Mouse (Mus musculus) cerebellum, adult (tissue): ENCODE measurements at regions not wholly inside any gene's neighbourhood (a gene's known extent, or its start where the extent isn't known, plus 50 kb on each side); places are given as distances from the start of the nearest gene placed in this dataset.
"Not testable (repeated sequence)": the region's sequence is repeated elsewhere in the genome, so short reads cannot be mapped to it uniquely, and the experiment has no call there.

Source experiments
- ATAC-seq: cut with Nextera tagmentation; 2 replicates; pipeline ENCODE4 v1.9.2; 2017; ENCODE audit warnings: mild to moderate bottlenecking, moderate library complexity, mixed read lengths; ENCODE audit not compliant: insufficient number of reproducible peaks, low FRiP score, low TSS enrichment

GRCm38 (mm10) chr9:78769168-78769567, 153.8 kb downstream of the Cd109 start:
- no peak for ATAC-seq

- no peak for ATAC-seq
Observed at GRCm38 (mm10) chr9:78773936-78774335, 158.6 kb downstream of the Cd109 start.

DNA sequence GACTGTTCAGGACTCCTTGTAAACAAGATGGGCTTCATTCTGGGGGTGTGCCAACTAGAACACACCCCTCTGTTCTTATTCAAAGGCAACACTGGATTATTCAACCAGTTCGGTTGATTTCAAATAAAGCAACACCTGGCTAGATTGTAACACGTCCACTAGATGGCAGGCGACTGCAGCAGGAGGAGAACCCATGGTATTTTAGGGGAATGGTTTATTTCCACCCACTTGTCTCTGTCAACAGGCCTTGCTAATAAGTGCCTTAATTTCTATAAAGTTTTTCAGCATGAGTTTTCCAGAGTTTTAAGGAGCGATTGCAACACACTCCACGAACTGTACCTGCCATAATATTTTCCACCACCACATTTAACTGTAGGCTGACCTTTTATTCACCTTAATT, 160.1 kb downstream of the Cd109 start:
- ATAC-seq, result no peak

DNA sequence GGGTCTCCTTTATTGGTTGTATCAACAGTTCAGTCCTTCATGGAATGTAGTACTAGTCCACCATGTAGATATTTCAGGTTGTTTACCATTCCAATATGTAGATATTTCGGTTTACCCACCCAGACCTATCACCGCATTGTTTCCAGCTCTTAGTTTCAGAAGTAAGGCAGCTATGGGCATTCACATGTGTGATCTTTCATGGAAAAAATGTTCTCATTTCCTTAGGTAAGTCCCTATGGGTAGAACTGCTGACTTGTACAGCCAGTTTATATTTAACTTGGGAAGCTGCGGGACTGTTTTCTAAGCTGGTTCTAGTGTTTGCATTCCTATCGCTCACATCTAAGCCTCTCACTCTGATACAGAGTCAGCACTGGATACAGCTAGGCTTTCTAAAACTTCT, 165.2 kb downstream of the Cd109 start:
- no peak for ATAC-seq

- no peak for ATAC-seq
Observed at GRCm38 (mm10) chr9:78782297-78782696, 167.0 kb downstream of the Cd109 start.

- no peak for ATAC-seq
Observed at GRCm38 (mm10) chr9:78782860-78783259, 167.5 kb downstream of the Cd109 start.

DNA sequence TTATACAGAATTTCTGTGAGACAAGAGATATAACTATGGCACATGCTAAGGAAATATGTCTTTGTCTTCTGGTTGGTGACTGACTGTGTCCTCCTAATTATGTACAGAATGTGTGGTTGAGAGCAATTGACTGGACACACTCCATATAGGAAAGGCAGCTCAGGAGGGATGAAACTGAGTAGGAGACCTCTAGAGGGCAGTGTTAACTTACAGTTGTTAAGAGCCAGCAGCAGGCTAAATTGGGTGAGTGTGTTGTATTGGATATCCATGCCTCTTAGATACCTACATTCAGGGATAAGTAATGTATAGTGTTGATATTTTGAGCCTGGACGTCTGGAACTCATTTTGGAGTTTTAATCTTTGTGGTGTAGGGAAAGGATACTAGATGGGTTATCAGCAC, 172.5 kb downstream of the Cd109 start:
- ATAC-seq, result peak; percentile 72

DNA sequence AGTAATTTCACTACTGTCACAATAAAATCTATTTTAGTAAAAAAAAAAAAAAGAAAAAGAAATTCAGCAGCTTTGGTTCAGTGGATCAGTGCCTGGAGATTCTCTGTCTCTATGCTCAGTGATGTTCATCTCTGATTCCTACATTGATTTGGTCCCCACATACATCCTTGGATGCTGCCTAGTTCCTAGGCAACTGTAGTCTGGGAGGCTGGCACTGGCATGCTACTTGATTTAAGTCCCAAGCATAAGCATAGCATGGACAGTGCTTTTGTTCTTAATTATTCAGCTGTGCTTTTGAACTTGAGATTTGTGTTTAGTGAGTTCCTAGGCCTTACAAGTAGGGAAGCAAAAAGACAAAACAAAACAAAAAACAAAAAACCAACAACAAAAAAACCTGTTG, 174.4 kb downstream of the Cd109 start:
- no peak for ATAC-seq

DNA sequence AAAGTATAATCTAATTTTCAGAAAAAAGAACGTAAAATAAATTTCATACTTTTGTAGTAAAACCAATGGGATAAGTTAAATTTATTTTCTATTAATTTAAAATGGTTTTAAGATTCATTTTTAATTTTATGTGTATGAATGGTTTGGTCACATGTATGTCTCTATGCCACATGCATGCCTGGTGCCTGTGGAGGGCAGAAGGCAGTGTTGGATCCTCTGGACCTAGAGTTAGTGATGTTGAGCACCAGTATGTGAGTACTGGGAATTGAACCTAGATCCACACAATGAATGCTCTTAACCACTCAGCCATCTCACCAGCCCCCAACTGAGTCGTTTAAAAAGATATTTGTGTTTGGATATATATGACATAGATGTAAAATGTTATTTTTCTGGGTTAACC, 174.8 kb downstream of the Cd109 start:
- ATAC-seq, result no peak

- no peak for ATAC-seq
Observed at GRCm38 (mm10) chr9:78795801-78796200, 180.5 kb downstream of the Cd109 start.

DNA sequence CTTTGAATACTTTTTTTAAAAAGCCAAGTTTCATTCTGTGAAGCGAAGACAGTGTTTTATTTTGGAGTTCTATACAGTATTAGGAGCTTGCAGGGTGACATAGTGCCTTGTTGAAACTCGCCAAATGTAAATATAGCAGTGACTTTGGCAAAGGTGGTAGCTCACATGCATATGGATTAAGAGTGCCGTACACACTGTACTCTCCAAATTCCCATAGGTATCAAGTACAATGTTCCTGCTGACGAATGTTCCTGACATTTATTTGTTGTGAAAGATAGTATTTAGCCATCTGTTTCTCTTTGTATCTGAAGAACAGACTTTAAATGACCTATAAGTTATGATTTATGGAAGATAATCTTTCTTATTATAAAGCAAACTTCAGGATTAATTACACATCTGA, 201.9 kb downstream of the Cd109 start:
- ATAC-seq, result no peak

- ATAC-seq, result peak; percentile 89
Observed at GRCm38 (mm10) chr9:78821554-78822212, 206.3 kb downstream of the Cd109 start.

DNA sequence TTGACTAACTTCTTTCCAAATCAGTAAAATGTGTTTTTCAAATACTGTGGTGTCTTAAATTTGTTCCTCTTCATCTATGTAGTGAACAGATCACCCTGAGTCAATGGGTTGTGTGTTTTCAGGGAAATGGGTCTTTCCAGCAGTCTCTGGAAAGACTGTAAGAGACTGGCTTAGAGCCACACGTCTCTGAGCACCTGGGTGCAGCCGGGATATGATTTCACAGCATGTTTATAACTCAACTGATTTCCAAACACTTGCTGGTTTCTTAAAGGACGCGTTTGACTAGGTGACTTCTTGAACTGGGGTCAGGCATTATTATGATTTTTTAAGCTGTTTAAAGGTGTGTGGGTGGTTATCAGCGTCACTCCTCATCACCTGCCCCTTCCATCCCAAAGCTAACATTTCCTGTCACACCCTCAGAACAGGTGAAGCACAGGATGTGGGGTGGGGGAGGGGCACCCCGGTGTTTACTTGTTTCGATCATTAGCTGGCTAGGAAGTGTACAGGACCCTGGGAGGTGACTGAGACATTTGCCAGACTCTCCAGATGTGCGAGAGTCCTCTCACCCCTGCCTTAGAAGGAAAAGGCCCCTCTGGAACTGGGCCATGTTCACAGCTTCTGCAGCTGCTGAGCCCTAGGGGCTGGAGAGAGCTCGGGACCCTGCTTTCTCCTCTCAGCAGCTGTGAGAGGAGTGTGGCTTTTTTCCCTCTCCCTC, 229.8 kb downstream of the Cd109 start:
- ATAC-seq, result no peak

GRCm38 (mm10) chr9:78846110-78846509, 230.8 kb downstream of the Cd109 start:
- peak; percentile 93 for ATAC-seq

- ATAC-seq, result no peak
Observed at GRCm38 (mm10) chr9:78847890-78848563, 232.7 kb downstream of the Cd109 start.

DNA sequence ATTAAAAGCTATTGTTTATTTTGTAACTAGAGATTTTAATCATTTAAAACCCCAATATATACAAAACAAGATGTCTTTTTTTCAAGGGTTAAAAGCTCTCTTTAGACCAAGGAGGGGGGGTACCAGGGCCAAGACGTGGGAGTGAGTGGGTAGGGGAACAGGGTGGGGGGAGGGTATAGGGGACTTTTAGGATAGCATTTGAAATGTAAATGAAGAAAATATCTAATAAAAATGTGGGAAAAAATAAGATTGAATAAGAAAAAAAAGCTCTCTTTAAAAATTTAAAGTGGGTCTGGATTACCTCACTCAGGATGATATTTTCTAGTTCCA, 233.2 kb downstream of the Cd109 start:
- ATAC-seq, result not testable (repeated sequence)

- no peak for ATAC-seq
Observed at GRCm38 (mm10) chr9:78856981-78857380, 241.6 kb downstream of the Cd109 start.

- ATAC-seq, result no peak
Observed at GRCm38 (mm10) chr9:78859956-78860355, 244.6 kb downstream of the Cd109 start.

DNA sequence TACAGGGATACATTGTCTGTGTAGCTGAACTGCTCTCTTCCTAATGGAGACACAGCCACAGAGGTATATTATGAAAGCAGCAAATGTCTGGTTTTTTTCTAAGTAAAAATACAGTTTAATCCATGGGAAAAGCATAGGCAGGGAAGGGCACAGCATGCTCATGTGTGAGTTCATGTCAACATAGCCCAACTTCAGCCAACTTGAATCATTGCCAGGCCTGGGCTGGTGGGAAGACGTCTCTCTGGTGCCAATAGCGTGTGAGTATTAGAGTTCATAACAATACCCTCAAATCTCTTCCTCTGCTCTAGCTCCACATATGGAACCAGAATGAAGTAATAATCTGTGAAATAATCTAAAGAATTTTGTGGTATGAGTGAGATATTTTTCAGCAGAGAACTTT, 257.2 kb downstream of the Cd109 start:
- ATAC-seq, result no peak

DNA sequence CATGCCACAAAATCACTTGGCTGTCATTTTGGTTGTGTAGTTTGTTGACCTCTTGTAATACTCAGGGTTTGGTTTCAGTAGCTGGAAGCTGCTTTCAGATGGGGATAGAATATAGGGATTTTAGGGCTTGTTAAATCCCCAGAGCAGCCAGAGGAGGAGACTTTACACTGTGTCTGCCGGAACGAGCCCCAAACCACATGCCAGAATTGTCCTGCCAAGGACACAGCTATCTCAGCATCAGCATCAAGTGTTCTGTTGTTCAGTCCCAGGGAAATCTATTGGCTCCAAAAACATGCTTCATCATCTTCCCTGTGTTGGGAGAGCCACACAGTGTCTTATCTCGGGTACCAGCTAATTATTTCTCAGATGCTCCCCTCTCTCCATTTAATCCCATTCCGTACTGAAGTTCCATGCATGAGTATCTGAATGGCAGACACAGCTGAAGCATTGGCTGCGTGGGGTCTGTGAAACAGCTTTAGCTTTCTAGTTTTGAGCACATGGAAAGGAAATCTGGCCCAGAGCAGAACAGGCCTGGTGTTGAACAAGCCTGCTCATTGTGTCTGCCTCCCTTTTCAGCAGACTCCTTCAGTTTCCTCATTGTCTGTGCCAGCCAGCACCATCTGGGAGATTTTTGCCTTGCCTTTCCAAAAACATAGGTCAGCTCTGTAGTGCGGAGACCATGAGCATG, 264.8 kb downstream of the Cd109 start:
- ATAC-seq, result peak; percentile 76

DNA sequence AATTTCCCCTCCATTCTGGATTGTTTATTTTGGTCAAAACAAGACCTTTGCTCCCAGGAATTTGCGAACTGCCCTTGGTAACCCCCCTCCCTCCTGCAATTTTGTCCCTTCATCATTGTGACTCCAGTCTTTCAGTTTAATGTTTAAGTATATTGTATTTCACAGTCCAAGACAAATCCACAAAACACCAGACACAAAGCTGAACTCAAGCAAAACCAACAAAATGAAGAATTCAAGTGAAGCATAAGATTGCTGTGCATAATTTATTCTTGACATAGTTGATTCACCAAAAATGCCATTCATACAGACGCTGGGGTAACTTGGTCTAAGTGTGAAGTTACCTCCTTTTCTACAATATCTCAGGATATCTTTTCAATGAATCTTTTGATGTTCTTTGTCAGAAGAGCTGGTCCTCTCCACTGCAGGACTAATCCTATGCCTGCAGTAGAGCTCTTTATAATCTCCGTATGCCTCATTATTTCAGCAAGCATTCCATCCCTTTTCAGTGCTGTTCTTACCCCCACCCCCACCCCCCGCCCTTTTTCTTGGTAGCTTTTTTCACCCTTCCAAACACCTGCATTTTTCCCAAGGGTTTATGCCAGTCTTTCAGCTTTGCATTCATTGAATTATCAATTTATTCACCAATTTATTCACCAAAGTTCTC, 265.4 kb downstream of the Cd109 start:
- ATAC-seq, result no peak
